Mouse (Mus musculus) lung, adult 10 weeks (tissue): ENCODE measurements around the gene Bcan. TPM values are rescaled to one million over a fixed set of nuclear protein-coding genes. Genes with fewer than 3 reads are reported as not detected.

Source experiments
- polyA plus RNA-seq: library from polyadenylated mRNA; stranded (reverse); fragments of 350-450 nt; fragmentation: Illumina TruSeq; extraction: RNeasy Lipid Tissue Mini Kit (QIAGEN cat#74804); gene quantifications from one replicate; pipeline ENCODE4 v1.2.3, GENCODE M21; 2014; ENCODE audit warnings: low read depth, low replicate concordance; ENCODE audit not compliant: insufficient read depth

Gene Bcan
- polyA plus RNA-seq: 1.6 TPM

DNA sequence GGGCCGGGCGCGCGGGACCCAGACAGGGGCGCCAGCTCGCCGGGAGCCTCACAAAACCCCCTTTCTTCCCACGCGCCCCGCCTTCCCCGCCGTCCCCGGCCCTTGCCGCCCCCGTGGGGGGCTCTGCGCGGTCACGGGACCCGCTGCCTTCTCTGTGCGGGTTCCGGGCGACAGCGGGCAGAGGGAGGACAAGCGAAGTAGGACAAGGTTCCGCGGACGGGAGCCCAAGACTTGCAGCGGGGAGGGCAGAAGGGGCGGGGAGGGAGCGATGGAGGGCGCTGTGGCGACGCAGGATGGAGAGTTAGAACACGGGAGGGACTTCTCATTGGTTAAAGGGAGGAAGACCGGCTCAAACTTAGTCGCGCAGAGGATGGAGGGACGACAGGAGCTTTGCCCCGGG lies at the start of gene Bcan:
Gene Bcan, minus strand, starts transcription at position 50 of the 400 bp plus-strand sequence.

DNA sequence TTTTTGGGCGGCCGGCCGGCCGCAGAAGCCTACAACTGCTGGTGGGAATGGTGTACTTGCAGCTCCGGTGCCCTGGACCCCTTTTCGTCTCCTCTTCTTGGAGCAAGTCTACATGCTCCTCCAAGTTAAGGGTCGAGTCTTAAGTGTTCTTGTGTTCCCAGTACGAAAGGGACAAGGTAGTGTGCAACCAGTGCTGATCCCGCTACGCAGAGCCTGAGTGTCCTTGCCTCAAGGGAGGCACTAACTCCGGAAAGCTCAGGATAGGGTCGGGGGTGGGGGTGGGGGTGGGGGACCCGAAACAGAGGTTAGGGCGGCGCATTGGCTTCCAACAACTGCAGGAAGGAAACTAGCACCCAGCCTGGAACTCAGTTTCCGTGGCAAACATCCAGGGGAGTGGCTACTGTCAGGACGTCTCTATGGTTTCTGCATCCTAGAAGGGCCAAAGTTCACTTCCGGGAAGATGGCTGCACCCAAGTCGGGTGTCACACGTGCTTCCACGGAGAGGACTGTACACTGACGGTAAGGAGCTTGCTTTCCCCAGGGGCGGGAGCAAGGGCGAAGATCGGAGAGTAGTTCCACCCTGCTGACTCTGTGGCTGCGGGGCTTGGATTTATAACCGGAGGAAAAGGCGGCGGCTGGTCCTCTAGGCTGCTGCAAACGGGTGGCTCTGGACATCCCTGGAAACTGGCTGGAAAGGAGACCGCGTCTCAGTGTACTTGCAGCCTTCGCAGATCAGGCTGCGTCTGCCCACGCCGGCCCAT lies 42.8 kb upstream of the Bcan start, which contains the start of gene Gpatch4:
Gene Gpatch4, plus strand, starts transcription at position 448 of the 761 bp plus-strand sequence.

DNA sequence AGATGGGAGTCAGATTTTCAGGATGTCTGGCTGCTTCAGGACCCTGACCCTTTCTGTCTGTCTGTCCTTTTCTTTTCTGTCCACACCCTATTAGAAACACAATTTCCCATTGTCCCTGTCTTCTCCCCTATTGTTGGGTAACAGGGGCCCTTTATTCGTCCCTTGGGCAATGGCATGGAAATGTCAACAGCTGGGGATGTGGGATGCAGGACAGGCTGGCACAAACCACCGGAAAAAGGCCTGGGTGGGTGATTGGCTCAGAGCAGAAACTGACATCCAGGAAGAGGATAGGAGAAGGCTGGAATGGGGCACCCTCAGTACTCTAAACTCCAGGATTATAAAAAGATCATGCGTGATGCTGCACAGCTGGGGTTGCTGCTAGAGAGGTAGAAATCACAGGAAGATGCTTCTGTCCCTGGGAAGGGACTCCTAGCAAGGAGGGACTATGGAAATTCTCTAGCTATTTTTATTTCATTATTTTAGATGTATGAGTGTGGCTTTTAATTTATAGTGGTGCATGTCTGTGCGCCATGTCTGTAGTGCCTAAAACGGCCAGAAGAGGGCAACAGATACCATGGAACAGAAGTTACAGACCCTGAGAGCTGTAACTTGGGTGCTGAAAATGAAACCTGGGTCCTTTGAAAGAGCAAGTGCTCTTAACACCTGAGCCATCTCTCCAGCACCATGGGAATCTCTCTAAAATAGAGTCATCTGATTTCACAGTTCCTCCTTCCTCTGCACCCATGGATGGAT lies 27.6 kb upstream of the Bcan start, which contains the start of gene Hapln2:
Gene Hapln2, minus strand, starts transcription at position 150 of the 753 bp plus-strand sequence.

DNA sequence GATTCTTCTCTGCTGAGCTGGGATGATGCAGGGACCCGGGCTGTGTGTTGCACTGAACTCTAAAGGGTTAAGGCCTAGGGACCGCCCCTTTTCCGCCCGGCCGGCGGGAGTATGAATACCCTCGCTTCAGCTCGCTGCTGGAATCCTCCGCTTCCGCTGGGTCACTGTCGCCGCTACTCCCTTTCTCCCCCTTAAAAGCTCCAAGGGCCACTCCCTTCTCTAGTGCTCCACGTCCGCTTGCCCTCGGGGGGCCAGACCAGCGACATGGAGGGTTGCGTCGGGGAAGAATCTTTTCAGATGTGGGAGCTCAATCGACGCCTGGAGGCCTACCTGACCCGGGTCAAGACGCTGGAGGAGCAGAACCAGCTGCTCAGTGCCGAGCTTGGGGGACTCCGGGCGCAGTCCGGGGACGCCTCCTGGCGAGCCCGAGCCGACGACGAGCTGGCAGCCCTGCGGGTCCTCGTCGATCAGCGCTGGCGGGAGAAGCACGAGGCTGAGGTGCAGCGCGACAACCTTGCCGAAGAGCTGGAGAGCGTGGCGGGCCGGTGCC lies 29.0 kb downstream of the Bcan start, which contains the start of gene Nes:
Gene Nes, plus strand, starts transcription at position 140 of the 550 bp plus-strand sequence.

DNA sequence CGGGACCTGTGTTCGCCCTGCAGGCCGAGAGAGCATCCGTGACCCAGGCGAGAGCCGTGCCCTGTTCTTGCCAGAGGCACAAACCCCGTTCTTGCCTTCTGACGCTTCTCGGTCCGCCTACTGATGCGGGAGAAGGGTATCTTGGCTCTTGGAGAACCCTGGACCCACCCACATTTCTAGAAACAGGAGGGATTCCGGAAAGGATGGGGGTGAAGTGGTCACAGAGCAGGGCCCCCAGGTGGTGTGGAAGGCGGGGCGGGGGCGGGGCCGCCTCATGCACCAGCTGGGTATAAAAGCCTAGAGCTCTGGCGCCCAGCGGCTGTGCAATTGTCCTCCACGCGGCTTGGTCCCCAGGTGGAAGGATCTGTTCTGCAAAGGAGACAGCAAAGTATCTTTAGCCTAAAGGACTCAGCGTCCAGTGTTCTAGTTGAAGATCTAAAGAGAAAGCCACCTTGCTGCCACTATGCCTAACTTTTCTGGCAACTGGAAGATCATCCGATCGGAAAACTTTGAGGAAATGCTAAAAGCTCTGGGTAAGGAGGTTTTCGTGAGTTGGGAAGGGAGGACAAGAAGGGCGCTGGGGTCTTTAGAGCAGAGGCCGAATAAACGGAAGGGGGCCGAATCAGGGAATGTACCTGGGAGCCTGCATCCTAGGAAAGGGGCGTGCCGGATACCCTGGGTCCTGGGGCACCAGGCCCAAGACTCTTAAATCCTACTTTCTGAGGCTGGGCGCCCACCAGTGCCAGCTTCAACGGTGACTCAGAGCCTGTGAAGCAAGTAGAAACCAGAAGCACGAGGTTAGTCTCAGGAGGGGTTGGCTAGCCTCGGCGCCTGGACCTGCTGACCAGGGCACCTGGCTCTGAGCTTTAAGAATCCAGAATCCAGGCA lies 51.4 kb downstream of the Bcan start, which contains the start of gene Crabp2:
Gene Crabp2, plus strand, starts transcription at position 289 of the 888 bp plus-strand sequence.

Other genes with a start within 250 kb of the Bcan start
- gene Ntrk1, start 205.1 kb downstream of the Bcan start, polyA plus RNA-seq: 0.51 TPM
- not detected for gene Insrr, start 203.3 kb downstream of the Bcan start, polyA plus RNA-seq
- gene Pear1, start 175.9 kb downstream of the Bcan start, polyA plus RNA-seq: 18.4 TPM
- gene Sh2d2a, start 153.5 kb downstream of the Bcan start, polyA plus RNA-seq: 1.9 TPM
- 23.4 TPM for gene Prcc, start 114.6 kb downstream of the Bcan start, polyA plus RNA-seq
- 89.3 TPM for gene Hdgf, start 93.9 kb downstream of the Bcan start, polyA plus RNA-seq
- 108 TPM for gene Mrpl24, start 80.7 kb downstream of the Bcan start, polyA plus RNA-seq
- 12.4 TPM for gene Isg20l2, start 69.9 kb downstream of the Bcan start, polyA plus RNA-seq
- gene Rrnad1, start 69.5 kb downstream of the Bcan start, polyA plus RNA-seq: 10.1 TPM
- gene Crabp2, start 51.6 kb downstream of the Bcan start, polyA plus RNA-seq: not detected
- gene Nes, start 29.2 kb downstream of the Bcan start, polyA plus RNA-seq: 28.8 TPM
- not detected for gene Hapln2, start 27.4 kb upstream of the Bcan start, polyA plus RNA-seq
- gene Gpatch4, start 42.9 kb upstream of the Bcan start, polyA plus RNA-seq: 14.7 TPM
- 129 TPM for gene Naxe, start 58.3 kb upstream of the Bcan start, polyA plus RNA-seq
- gene Ttc24, start 78.1 kb upstream of the Bcan start, polyA plus RNA-seq: not detected
- 0.18 TPM for gene Iqgap3, start 81.7 kb upstream of the Bcan start, polyA plus RNA-seq
- gene Mef2d, start 142.1 kb upstream of the Bcan start, polyA plus RNA-seq: 18.9 TPM